8 mouse cellular contexts compared by ENCODE assay signal in genomic region chr5:110808821-110809666, GRCm38 (mm10). TPM values are rescaled to one million over a fixed set of nuclear protein-coding genes. Genes with fewer than 3 reads are reported as not detected.
DNase-seq lines count a peak whose midpoint lies in the region; ATAC-seq lines count a peak whose summit lies in the region.

No protein-coding gene starts in this region.

- peak; percentile 34 to 37 for DNase-seq in layer of hippocampus, postnatal 10 days (ENCODE audit: low spot score in 2 of 2)
- no peak for DNase-seq in layer of hippocampus, adult 11-12 months (ENCODE audit: low spot score)
- peak; percentile 52 for DNase-seq in adrenal gland, postnatal 14 days
- DNase-seq in forebrain, embryonic 10.5 days (ENCODE audit: extremely low spot score, low spot score) = peak; percentile 61
- peak; percentile 17 for DNase-seq in liver, embryonic 13.5 days

- ATAC-seq in hindbrain, embryonic 15.5 days (ENCODE audit: low FRiP score, low read depth) = no peak
- no peak for ATAC-seq in liver, embryonic 13.5 days (ENCODE audit: low read depth)
- no peak for ATAC-seq in neural tube, embryonic 13.5 days (ENCODE audit: low read depth)
- ATAC-seq in activated CD4-positive, CD25-positive, alpha-beta regulatory T cell, adult 4 months = no peak

- H3K27me3 ChIP-seq in forebrain, embryonic 10.5 days (ENCODE audit: poor library complexity, severe bottlenecking) = no peaks in the 10 kb centered on the region
- no peaks in the 10 kb centered on the region for H3K27me3 ChIP-seq in hindbrain, embryonic 15.5 days
- no peaks in the 10 kb centered on the region for H3K27me3 ChIP-seq in liver, embryonic 13.5 days
- H3K27me3 ChIP-seq in neural tube, embryonic 13.5 days = no peaks in the 10 kb centered on the region; the same call in 1 of the 2 replicates

- H3K4me2 ChIP-seq in hindbrain, embryonic 15.5 days = peak overlapping the region; percentile 89
- peak overlapping the region; percentile 97 for H3K4me2 ChIP-seq in liver, embryonic 13.5 days
- peak overlapping the region; percentile 100 for H3K4me2 ChIP-seq in neural tube, embryonic 13.5 days

- peaks cover 34% of the 10 kb centered on the region for H3K4me1 ChIP-seq in forebrain, embryonic 10.5 days
- peaks cover 40% of the 10 kb centered on the region for H3K4me1 ChIP-seq in hindbrain, embryonic 15.5 days (replicated peaks)
- H3K4me1 ChIP-seq in liver, embryonic 13.5 days (replicated peaks) = peaks cover 62% of the 10 kb centered on the region
- H3K4me1 ChIP-seq in neural tube, embryonic 13.5 days (replicated peaks) = peaks cover 50% of the 10 kb centered on the region

- H3K27ac ChIP-seq in forebrain, embryonic 10.5 days = peak overlapping the region; percentile 92
- H3K27ac ChIP-seq in hindbrain, embryonic 15.5 days (replicated peaks) = peak overlapping the region; percentile 87
- peak overlapping the region; percentile 95 for H3K27ac ChIP-seq in liver, embryonic 13.5 days
- peak overlapping the region; percentile 87 for H3K27ac ChIP-seq in neural tube, embryonic 13.5 days (replicated peaks)

- WGBS in forebrain, embryonic 10.5 days = 2% methylated on average over 27 of the region's 27 CpGs
- 2% methylated on average over 27 of the region's 27 CpGs for WGBS in hindbrain, embryonic 15.5 days
- 1% methylated on average over 27 of the region's 27 CpGs for WGBS in liver, embryonic 13.5 days (ENCODE audit: insufficient replicate concordance)
- WGBS in neural tube, embryonic 13.5 days = 2% methylated on average over 27 of the region's 27 CpGs

- peak overlapping the region; percentile 83 for H3K4me3 ChIP-seq in forebrain, embryonic 10.5 days
- H3K4me3 ChIP-seq in hindbrain, embryonic 15.5 days = peak overlapping the region; percentile 73
- peak overlapping the region; percentile 91 for H3K4me3 ChIP-seq in liver, embryonic 13.5 days (replicated peaks)
- H3K4me3 ChIP-seq in neural tube, embryonic 13.5 days = peak overlapping the region; percentile 93

- H3K9me3 ChIP-seq in forebrain, embryonic 10.5 days = no peaks in the 10 kb centered on the region
- no peaks in the 10 kb centered on the region for H3K9me3 ChIP-seq in hindbrain, embryonic 15.5 days
- H3K9me3 ChIP-seq in liver, embryonic 13.5 days (replicated peaks) = no peaks in the 10 kb centered on the region
- no peaks in the 10 kb centered on the region for H3K9me3 ChIP-seq in neural tube, embryonic 13.5 days

- H3K9ac ChIP-seq in hindbrain, embryonic 15.5 days = peak overlapping the region; percentile 75
- peak overlapping the region; percentile 99 for H3K9ac ChIP-seq in liver, embryonic 13.5 days
- H3K9ac ChIP-seq in neural tube, embryonic 13.5 days = peak overlapping the region; percentile 97

- H3K36me3 ChIP-seq in forebrain, embryonic 10.5 days (replicated peaks) = peaks cover 40% of the 10 kb centered on the region
- no peaks in the 10 kb centered on the region for H3K36me3 ChIP-seq in hindbrain, embryonic 15.5 days
- peaks cover 34% of the 10 kb centered on the region for H3K36me3 ChIP-seq in liver, embryonic 13.5 days
- H3K36me3 ChIP-seq in neural tube, embryonic 13.5 days = peaks cover 16% of the 10 kb centered on the region; the same call in 1 of the 2 replicates

RNA-seq across cellular contexts. Expression of gene Ulk1, which starts 0.9 kb away (rescaled TPM):
- total RNA-seq in layer of hippocampus, postnatal 10 days (2021) = 10 to 100 TPM; 66.7 to 73.7 TPM
- 49.0 and 50.7 TPM in 2 replicates for total RNA-seq in adrenal gland, postnatal 14 days (2021)
- 18.3 and 22.0 TPM in 2 replicates for polyA plus RNA-seq in forebrain, embryonic 10.5 days (2016; fragmentation: Nextera tagmentation; extraction: Ambion mirVana)
- 28.5 and 29.5 TPM in 2 replicates for polyA plus RNA-seq in hindbrain, embryonic 15.5 days (2015; fragmentation: Nextera tagmentation; extraction: Ambion mirVana)
- polyA plus RNA-seq in liver, embryonic 13.5 days (2015; fragmentation: Nextera tagmentation; extraction: Ambion mirVana) = 6.6 and 7.6 TPM in 2 replicates
- polyA plus RNA-seq in neural tube, embryonic 13.5 days (2015; fragmentation: Nextera tagmentation; extraction: Ambion mirVana) = 30.3 and 33.1 TPM in 2 replicates
- polyA plus RNA-seq in activated CD4-positive, CD25-positive, alpha-beta regulatory T cell, adult 4 months (2017; shearing (Covaris generic)) = 10 to 100 TPM; 10.8 to 10.9 TPM

RNA-seq across cellular contexts. Expression of gene Pus1, which starts 28.6 kb away (rescaled TPM):
- 10 to 100 TPM; 17.6 to 18.3 TPM for total RNA-seq in layer of hippocampus, postnatal 10 days (2021)
- 38.5 and 45.8 TPM in 2 replicates for total RNA-seq in adrenal gland, postnatal 14 days (2021)
- 47.1 and 48.4 TPM in 2 replicates for polyA plus RNA-seq in forebrain, embryonic 10.5 days (2016; fragmentation: Nextera tagmentation; extraction: Ambion mirVana)
- 22.8 and 23.3 TPM in 2 replicates for polyA plus RNA-seq in hindbrain, embryonic 15.5 days (2015; fragmentation: Nextera tagmentation; extraction: Ambion mirVana)
- polyA plus RNA-seq in liver, embryonic 13.5 days (2015; fragmentation: Nextera tagmentation; extraction: Ambion mirVana) = 39.6 and 39.8 TPM in 2 replicates
- 19.4 and 21.0 TPM in 2 replicates for polyA plus RNA-seq in neural tube, embryonic 13.5 days (2015; fragmentation: Nextera tagmentation; extraction: Ambion mirVana)
- polyA plus RNA-seq in activated CD4-positive, CD25-positive, alpha-beta regulatory T cell, adult 4 months (2017; shearing (Covaris generic)) = 10 to 100 TPM; 22.0 to 33.8 TPM

RNA-seq across cellular contexts. Expression of gene Hscb, which starts 30.5 kb away (rescaled TPM):
- total RNA-seq in layer of hippocampus, postnatal 10 days (2021) = 1 to 10 TPM; 8.9 to 9.6 TPM
- 20.0 and 23.0 TPM in 2 replicates for total RNA-seq in adrenal gland, postnatal 14 days (2021)
- 27.5 and 29.9 TPM in 2 replicates for polyA plus RNA-seq in forebrain, embryonic 10.5 days (2016; fragmentation: Nextera tagmentation; extraction: Ambion mirVana)
- polyA plus RNA-seq in hindbrain, embryonic 15.5 days (2015; fragmentation: Nextera tagmentation; extraction: Ambion mirVana) = 9.6 and 12.2 TPM in 2 replicates
- 61.8 and 62.4 TPM in 2 replicates for polyA plus RNA-seq in liver, embryonic 13.5 days (2015; fragmentation: Nextera tagmentation; extraction: Ambion mirVana)
- 11.0 and 16.5 TPM in 2 replicates for polyA plus RNA-seq in neural tube, embryonic 13.5 days (2015; fragmentation: Nextera tagmentation; extraction: Ambion mirVana)
- 10 to 100 TPM; 54.5 to 54.9 TPM for polyA plus RNA-seq in activated CD4-positive, CD25-positive, alpha-beta regulatory T cell, adult 4 months (2017; shearing (Covaris generic))

RNA-seq across cellular contexts. Expression of gene Chek2, which starts 30.7 kb away (rescaled TPM):
- 1 to 10 TPM; 2.6 to 3.5 TPM for total RNA-seq in layer of hippocampus, postnatal 10 days (2021)
- 5.9 and 6.0 TPM in 2 replicates for total RNA-seq in adrenal gland, postnatal 14 days (2021)
- 47.5 and 51.5 TPM in 2 replicates for polyA plus RNA-seq in forebrain, embryonic 10.5 days (2016; fragmentation: Nextera tagmentation; extraction: Ambion mirVana)
- 8.3 and 9.5 TPM in 2 replicates for polyA plus RNA-seq in hindbrain, embryonic 15.5 days (2015; fragmentation: Nextera tagmentation; extraction: Ambion mirVana)
- polyA plus RNA-seq in liver, embryonic 13.5 days (2015; fragmentation: Nextera tagmentation; extraction: Ambion mirVana) = 40.2 and 42.0 TPM in 2 replicates
- polyA plus RNA-seq in neural tube, embryonic 13.5 days (2015; fragmentation: Nextera tagmentation; extraction: Ambion mirVana) = 5.4 and 7.2 TPM in 2 replicates
- 10 to 100 TPM in 1 of 2 experiments, 1 to 10 TPM in 1; 7.4 to 10.6 TPM for polyA plus RNA-seq in activated CD4-positive, CD25-positive, alpha-beta regulatory T cell, adult 4 months (2017; shearing (Covaris generic))

RNA-seq across cellular contexts. Expression of gene Ep400, which starts 38.5 kb away (rescaled TPM):
- total RNA-seq in layer of hippocampus, postnatal 10 days (2021) = 10 to 100 TPM; 72.4 to 91.5 TPM
- 84.7 and 85.3 TPM in 2 replicates for total RNA-seq in adrenal gland, postnatal 14 days (2021)
- 66.8 and 68.8 TPM in 2 replicates for polyA plus RNA-seq in forebrain, embryonic 10.5 days (2016; fragmentation: Nextera tagmentation; extraction: Ambion mirVana)
- 50.8 and 51.3 TPM in 2 replicates for polyA plus RNA-seq in hindbrain, embryonic 15.5 days (2015; fragmentation: Nextera tagmentation; extraction: Ambion mirVana)
- polyA plus RNA-seq in liver, embryonic 13.5 days (2015; fragmentation: Nextera tagmentation; extraction: Ambion mirVana) = 15.7 and 19.1 TPM in 2 replicates
- 48.4 and 53.0 TPM in 2 replicates for polyA plus RNA-seq in neural tube, embryonic 13.5 days (2015; fragmentation: Nextera tagmentation; extraction: Ambion mirVana)
- 10 to 100 TPM; 51.5 to 75.1 TPM for polyA plus RNA-seq in activated CD4-positive, CD25-positive, alpha-beta regulatory T cell, adult 4 months (2017; shearing (Covaris generic))
